Mouse (Mus musculus) liver, postnatal 0 days (tissue): ENCODE data around the gene Kctd12. TPM values are rescaled to one million over a fixed set of nuclear protein-coding genes. Genes with fewer than 3 reads are reported as not detected.
A peak's percentile ranks its signal among the peaks of the same experiment; 100 is the strongest.

Source experiments
- ATAC-seq: fragments of 200-750 bp; cut with Nextera tagmentation; 2 replicates; pipeline ENCODE4 v1.8.0; 2017; ENCODE audit warnings: mild to moderate bottlenecking, moderate library complexity
- DNase-seq: peaks from one replicate; pipeline ENCODE4 v3.0.0-alpha.2; 2016
- H3K27ac ChIP-seq: fragments of 300-500 bp; sonication (generic); 2 replicates; pipeline ENCODE4 v1.5.1; 2014; ENCODE audit warnings: antibody characterized with exemption, moderate library complexity, mild to moderate bottlenecking, low read depth
- H3K27me3 ChIP-seq: fragments of 300-500 bp; sonication (generic); 2 replicates; pipeline ENCODE4 v1.6.1; 2014; ENCODE audit warnings: low read length, control low read depth, mixed read lengths; ENCODE audit not compliant: insufficient read depth
- H3K36me3 ChIP-seq: fragments of 300-500 bp; sonication (generic); replicated peaks from 2 replicates; pipeline ENCODE4 v1.6.1; 2014; ENCODE audit warnings: mild to moderate bottlenecking, control low read depth, low read length, moderate library complexity, mixed read lengths; ENCODE audit not compliant: insufficient read depth
- H3K4me1 ChIP-seq: fragments of 300-500 bp; sonication (generic); 2 replicates; pipeline ENCODE4 v1.6.1; 2014; ENCODE audit warnings: antibody characterized with exemption, mild to moderate bottlenecking, control low read depth; ENCODE audit not compliant: insufficient read depth
- H3K4me2 ChIP-seq: fragments of 300-500 bp; sonication (generic); 2 replicates; pipeline ENCODE4 v1.6.1; 2014; ENCODE audit warnings: low read depth, mild to moderate bottlenecking, low read length, moderate library complexity, mixed read lengths
- H3K4me3 ChIP-seq: fragments of 300-500 bp; sonication (generic); 2 replicates; pipeline ENCODE4 v1.5.1; 2014; ENCODE audit warnings: low read depth, low read length
- H3K9ac ChIP-seq: fragments of 300-500 bp; sonication (generic); replicated peaks from 2 replicates; pipeline ENCODE4 v1.6.1; 2014; ENCODE audit warnings: mild to moderate bottlenecking, moderate library complexity
- H3K9me3 ChIP-seq: fragments of 300-500 bp; sonication (generic); 2 replicates; pipeline ENCODE4 v1.6.1; 2016; ENCODE audit warnings: mild to moderate bottlenecking, control low read depth, low read length, mixed read lengths
- CTCF ChIP-seq: sonication (generic); IDR thresholded peaks from 2 replicates; pipeline ENCODE4 v1.5.1; 2016; ENCODE audit warnings: antibody characterized with exemption, low read depth
- EP300 ChIP-seq: IDR thresholded peaks from 2 replicates; pipeline ENCODE4 v1.6.1; 2016; ENCODE audit warnings: antibody characterized with exemption, low read depth, mild to moderate bottlenecking
- WGBS: fragments of 180-500 bp; shearing (Covaris S2); extraction: QIAGEN DNeasy Blood & Tissue Kit; methylation state at CpG from one replicate; pipeline ENCODE4 v1.1.7; 2014; ENCODE audit not compliant: insufficient replicate concordance; 5-methylcytosine and 5-hydroxymethylcytosine counted together
- polyA plus RNA-seq: library from polyadenylated mRNA; unstranded; fragments of >200 nt; fragmentation: Nextera tagmentation; extraction: Ambion mirVana; gene quantifications from 2 replicates; pipeline ENCODE4 v1.2.1, GENCODE M21; 2015

Gene Kctd12
- polyA plus RNA-seq, 1 experiment from 2014 or later = 3.4 TPM

DNA sequence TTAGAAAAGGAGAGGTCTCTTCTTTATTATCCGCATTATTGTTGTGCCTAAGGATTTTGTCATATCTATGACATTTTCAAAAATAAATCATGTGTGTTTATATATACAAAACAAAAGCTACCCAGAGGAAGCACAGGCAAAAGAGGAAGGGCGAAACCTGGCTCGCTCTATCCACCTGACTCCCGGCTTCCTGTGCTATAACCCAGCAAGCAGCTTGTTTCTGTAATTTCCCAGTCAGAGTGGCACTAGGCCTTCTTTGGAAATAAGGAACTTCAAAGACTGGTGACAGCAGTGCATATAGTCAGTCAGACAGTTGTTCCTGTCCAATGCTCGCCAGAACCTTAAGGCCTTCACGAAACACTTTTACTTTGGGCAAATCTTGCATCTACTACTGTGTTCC is 6.6 kb downstream of the Kctd12 start:
- TF ChIP-seq CTCF (no peak), EP300 (no peak)

DNA sequence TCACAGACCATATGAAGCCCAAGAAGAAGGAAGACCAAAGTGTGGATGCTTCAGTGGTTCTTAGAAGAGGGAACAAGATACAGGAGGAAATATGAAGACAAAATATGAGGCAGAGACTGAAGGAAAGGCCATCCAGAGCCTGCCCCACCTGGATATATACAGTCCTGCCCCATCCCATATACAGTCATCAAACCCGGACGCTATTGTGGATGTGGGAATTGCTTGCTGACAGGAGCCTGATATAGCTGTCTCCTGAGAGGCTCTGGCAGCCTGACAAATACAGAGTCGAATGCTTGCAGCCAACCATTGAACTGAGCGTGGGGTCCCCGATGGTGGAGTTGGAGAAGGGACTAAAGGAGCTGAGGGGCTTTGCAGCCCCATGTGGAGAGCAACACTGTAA is 13.6 kb downstream of the Kctd12 start:
- Histone ChIP-seq H3K27me3 (no peaks in the 10 kb centered on the region), H3K36me3 (no peaks in the 10 kb centered on the region), H3K27ac (no peak overlapping the region), H3K9ac (no peak overlapping the region), H3K9me3 (no peaks in the 10 kb centered on the region), H3K4me3 (no peak overlapping the region), H3K4me2 (no peak overlapping the region), H3K4me1 (no peaks in the 10 kb centered on the region)
- ATAC-seq = no peak
- TF ChIP-seq CTCF = no peak
- TF ChIP-seq EP300 = no peak
- no peak for DNase-seq
- WGBS = 77% methylated on average over 5 of the region's 5 CpGs

More for the DNA sequence above, 6.6 kb downstream of the Kctd12 start:
- Histone ChIP-seq H3K9me3 (no peaks in the 10 kb centered on the region), H3K4me3 (no peak overlapping the region), H3K9ac (no peak overlapping the region), H3K36me3 (no peaks in the 10 kb centered on the region), H3K27me3 (peaks cover under 1% of the 10 kb centered on the region), H3K4me1 (peaks cover 4% of the 10 kb centered on the region), H3K4me2 (no peak overlapping the region), H3K27ac (no peak overlapping the region)
- 51% methylated on average over 6 of the region's 6 CpGs for WGBS
- DNase-seq = peak; percentile 20
- ATAC-seq = peak; percentile 43

DNA sequence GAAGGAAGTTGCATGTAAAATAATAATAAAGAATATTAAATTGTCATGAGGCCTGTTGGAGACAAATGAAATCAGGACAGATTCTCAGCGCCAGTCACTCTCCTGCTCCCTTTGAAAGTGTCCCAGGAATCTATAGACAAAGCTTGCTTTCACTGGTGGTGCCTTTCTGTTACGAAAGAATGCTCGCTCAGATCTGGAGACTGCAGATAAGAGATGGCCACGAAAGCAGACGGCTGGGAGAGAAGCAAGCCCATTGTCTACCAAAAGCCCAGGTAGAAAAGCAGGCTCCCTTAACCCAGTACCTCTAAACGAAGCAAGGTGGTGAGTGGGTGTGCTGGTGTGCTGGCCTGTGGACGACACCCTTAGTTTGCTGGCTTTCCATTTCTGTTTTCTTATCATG is 16.2 kb downstream of the Kctd12 start:
- DNase-seq = no peak
- no peak overlapping the region for H3K4me3 ChIP-seq
- no peak for ATAC-seq
- H3K9me3 ChIP-seq = no peaks in the 10 kb centered on the region
- TF ChIP-seq EP300 = no peak
- TF ChIP-seq CTCF = no peak
- no peak overlapping the region for H3K27ac ChIP-seq
- H3K27me3 ChIP-seq = no peaks in the 10 kb centered on the region
- no peaks in the 10 kb centered on the region for H3K4me1 ChIP-seq
- no peak overlapping the region for H3K4me2 ChIP-seq
- 35% methylated on average over 7 of the region's 7 CpGs for WGBS
- no peak overlapping the region for H3K9ac ChIP-seq
- no peaks in the 10 kb centered on the region for H3K36me3 ChIP-seq

DNA sequence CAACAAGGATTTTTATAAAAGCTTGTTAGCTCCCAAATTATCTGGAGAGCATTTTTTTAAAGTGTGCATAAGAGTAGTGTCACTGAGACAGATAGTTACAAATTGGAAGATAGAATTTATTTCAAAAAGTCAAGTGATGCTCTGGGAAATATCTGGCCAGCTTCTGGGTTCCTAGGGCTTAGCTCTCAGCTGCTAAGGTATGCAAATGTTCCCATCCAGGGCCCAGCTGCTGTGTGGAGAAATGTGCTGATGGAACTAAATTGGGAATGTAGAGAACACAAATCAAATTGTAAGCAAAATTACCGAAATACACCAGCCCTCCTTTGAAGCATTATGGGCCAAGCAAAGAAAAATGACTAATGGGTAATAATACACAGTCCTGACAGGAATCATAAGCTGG is 16.6 kb downstream of the Kctd12 start:
- Histone ChIP-seq H3K9me3 (no peaks in the 10 kb centered on the region), H3K36me3 (no peaks in the 10 kb centered on the region), H3K27ac (no peak overlapping the region), H3K4me1 (no peaks in the 10 kb centered on the region), H3K9ac (no peak overlapping the region), H3K27me3 (no peaks in the 10 kb centered on the region), H3K4me2 (no peak overlapping the region), H3K4me3 (no peak overlapping the region)
- ATAC-seq (no peak), DNase-seq (no peak)
- 63% methylated on average over 1 of the region's 1 CpGs for WGBS
- TF ChIP-seq EP300 = no peak
- TF ChIP-seq CTCF = no peak

DNA sequence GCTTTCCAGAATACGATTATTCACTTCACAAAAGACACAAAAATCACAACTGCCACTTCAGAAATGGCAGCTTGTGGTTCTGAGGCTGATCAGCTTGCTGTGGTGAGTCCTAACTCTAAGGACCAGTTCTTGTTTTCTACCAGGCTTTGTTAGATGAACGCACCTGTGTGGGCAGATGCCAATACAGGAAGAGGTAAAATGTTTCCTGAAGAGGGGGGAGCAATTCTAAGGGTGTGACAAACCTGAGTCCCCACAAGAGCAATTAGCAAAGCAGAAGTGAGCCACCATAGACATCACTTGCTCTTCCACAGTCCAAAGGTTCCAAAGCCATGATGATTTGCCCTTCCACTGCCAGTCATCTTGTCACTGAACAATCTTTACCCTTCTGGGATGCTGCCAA is 20.4 kb downstream of the Kctd12 start:
- Histone ChIP-seq H3K9ac (no peak overlapping the region), H3K9me3 (no peaks in the 10 kb centered on the region), H3K4me3 (no peak overlapping the region), H3K4me2 (no peak overlapping the region), H3K27me3 (no peaks in the 10 kb centered on the region), H3K4me1 (no peaks in the 10 kb centered on the region), H3K27ac (no peak overlapping the region), H3K36me3 (no peaks in the 10 kb centered on the region)
- 62% methylated on average over 2 of the region's 2 CpGs for WGBS
- no peak for TF ChIP-seq EP300
- no peak for TF ChIP-seq CTCF
- DNase-seq = no peak
- ATAC-seq = no peak

- no peak for DNase-seq
- Histone ChIP-seq H3K4me3 (no peak overlapping the region), H3K4me1 (no peaks in the 10 kb centered on the region), H3K4me2 (no peak overlapping the region), H3K36me3 (no peaks in the 10 kb centered on the region), H3K27me3 (no peaks in the 10 kb centered on the region), H3K9ac (no peak overlapping the region), H3K27ac (no peak overlapping the region), H3K9me3 (no peaks in the 10 kb centered on the region)
- 32% methylated on average over 8 of the region's 8 CpGs for WGBS
- TF ChIP-seq EP300 (no peak), CTCF (no peak)
- peak; percentile 58; the same call in 1 of the 2 replicates for ATAC-seq
Observed at GRCm38 (mm10) chr14:102953511-102953910, 28.9 kb downstream of the Kctd12 start.

DNA sequence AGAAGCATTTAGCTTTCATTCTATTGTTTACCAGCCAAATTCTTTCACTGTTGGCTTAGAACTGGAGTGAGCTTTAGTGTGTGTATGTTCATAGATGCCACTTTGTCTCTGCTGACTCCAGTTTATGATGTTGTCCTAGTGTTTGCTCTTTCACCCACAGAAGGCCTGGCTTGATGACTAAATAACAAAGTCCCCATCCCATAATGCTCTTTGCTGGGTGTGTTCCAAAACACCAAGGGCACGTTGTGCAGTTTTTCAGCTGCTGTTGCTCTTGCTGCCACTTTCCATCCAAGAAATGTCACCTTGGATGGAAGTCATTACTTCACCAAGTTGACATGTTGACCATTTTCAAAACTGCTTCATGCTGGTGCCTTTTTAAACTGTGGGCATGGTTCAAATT is 30.5 kb downstream of the Kctd12 start:
- H3K36me3 ChIP-seq = no peaks in the 10 kb centered on the region
- H3K4me1 ChIP-seq = no peaks in the 10 kb centered on the region
- no peaks in the 10 kb centered on the region for H3K27me3 ChIP-seq
- peak; percentile 55; the same call in 1 of the 2 replicates for ATAC-seq
- TF ChIP-seq EP300 (no peak), CTCF (no peak)
- H3K9me3 ChIP-seq = no peaks in the 10 kb centered on the region
- H3K4me2 ChIP-seq = no peak overlapping the region
- no peak for DNase-seq
- no peak overlapping the region for H3K4me3 ChIP-seq
- no peak overlapping the region for H3K27ac ChIP-seq
- 50% methylated on average over 1 of the region's 1 CpGs for WGBS
- no peak overlapping the region for H3K9ac ChIP-seq
